Mouse (Mus musculus) erythroid progenitor cell, adult 5-6 weeks (primary cell): ENCODE measurements around the gene Nt5c1b. TPM values are rescaled to one million over a fixed set of nuclear protein-coding genes. Genes with fewer than 3 reads are reported as not detected.

Experiments
- total RNA-seq, 2 experiments: library from RNA; stranded (forward) in 1 of 2; stranded (reverse) in 1 of 2; fragments of 150-400 nt in 1 of 2; fragments of 186-747, 209-891 nt in 1 of 2; gene quantifications; 2 replicates each; pipeline versions ENCODE4 v1.2.3 to v1.2.4; 2015 to 2017; ENCODE audit warnings: low replicate concordance in 2 of 2

The Nt5c1b gene
- total RNA-seq, 2 experiments from 2014 or later: not detected

Other genes with a start within 250 kb of the Nt5c1b start
- gene Rdh14, start 20.8 kb downstream of the Nt5c1b start, total RNA-seq (2015; ENCODE audit: low replicate concordance): 4.3 and 12.6 TPM in 2 replicates
- gene Rdh14, start 20.8 kb downstream of the Nt5c1b start, total RNA-seq (2017; ENCODE audit: low replicate concordance): 2.7 and 3.6 TPM in 2 replicates